Mouse (Mus musculus) liver, embryonic 14.5 days (tissue): ENCODE data around the gene Dixdc1.

Experiments used
- CTCF ChIP-seq: IDR thresholded peaks from 2 replicates; pipeline ENCODE4 v1.5.1; 2016; ENCODE audit warnings: antibody characterized with exemption, low read depth, control low read depth
- EP300 ChIP-seq: IDR thresholded peaks from 2 replicates; pipeline ENCODE4 v1.6.1; 2016; ENCODE audit warnings: antibody characterized with exemption, low read depth

DNA sequence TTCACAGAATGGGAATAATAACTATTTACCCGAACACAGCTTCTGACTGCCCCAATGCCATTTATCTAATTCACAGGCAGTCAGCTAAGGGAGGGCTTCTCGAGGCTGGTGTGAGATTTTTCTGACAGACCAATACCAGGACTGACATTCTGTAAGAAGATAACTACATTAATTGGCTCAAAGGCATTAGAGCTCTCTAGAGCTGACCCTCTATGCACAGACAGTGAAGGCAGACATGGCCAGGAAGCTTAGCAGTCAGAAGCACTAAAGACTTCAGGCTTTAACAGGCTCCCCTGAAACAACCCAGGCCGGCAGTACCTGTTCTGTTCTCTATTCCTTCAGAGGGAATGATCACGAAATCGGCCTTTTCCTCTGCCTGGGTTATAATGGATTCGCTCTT is 44.2 kb downstream of the Dixdc1 start:
- no peak for TF ChIP-seq CTCF
- TF ChIP-seq EP300, result no peak
